Mouse (Mus musculus) gastrocnemius, postnatal 14 days (tissue): ENCODE results near the gene Ube2d1. TPM values are rescaled to one million over a fixed set of nuclear protein-coding genes. Genes with fewer than 3 reads are reported as not detected.
A peak's percentile ranks its signal among the peaks of the same experiment; 100 is the strongest.

ENCODE experiments used
- DNase-seq: peaks from one replicate; pipeline ENCODE4 v3.0.0; 2021; ENCODE audit warnings: mixed read lengths
- intact Hi-C: fragments of 180-260 bp; cut with DNase I; formaldehyde crosslinking; loops from one replicate; pipeline ENCODE4 v1.15.1; 2025; ENCODE audit warnings: low total_unique reads
- long read RNA-seq, 2 experiments: library from polyadenylated mRNA; stranded (forward); transcript quantifications; one replicate each; pipeline ENCODE4 v2.0.0; 2021
- total RNA-seq, 2 experiments: library from RNA; stranded (reverse); gene quantifications; 2 replicates each; pipeline ENCODE4 v1.2.3; 2021

Ube2d1 gene
- total RNA-seq = 100 to 1,000 TPM; 150 to 153 TPM
- long read RNA-seq, experiment 1, transcript Ube2d1-201 (7 exons, 1,431 nt) = major isoform, 30 of 33 reads
- long read RNA-seq, experiment 1, partial matches to known transcripts = 1 of 33 reads
- long read RNA-seq, experiment 1, other reads (novel, unspliced or antisense) = 2 of 33 reads
- long read RNA-seq, experiment 2, transcript Ube2d1-201 (7 exons, 1,431 nt) = major isoform, 34 of 38 reads
- long read RNA-seq, experiment 2, partial matches to known transcripts = 2 of 38 reads
- long read RNA-seq, experiment 2, other reads (novel, unspliced or antisense) = 2 of 38 reads

DNA sequence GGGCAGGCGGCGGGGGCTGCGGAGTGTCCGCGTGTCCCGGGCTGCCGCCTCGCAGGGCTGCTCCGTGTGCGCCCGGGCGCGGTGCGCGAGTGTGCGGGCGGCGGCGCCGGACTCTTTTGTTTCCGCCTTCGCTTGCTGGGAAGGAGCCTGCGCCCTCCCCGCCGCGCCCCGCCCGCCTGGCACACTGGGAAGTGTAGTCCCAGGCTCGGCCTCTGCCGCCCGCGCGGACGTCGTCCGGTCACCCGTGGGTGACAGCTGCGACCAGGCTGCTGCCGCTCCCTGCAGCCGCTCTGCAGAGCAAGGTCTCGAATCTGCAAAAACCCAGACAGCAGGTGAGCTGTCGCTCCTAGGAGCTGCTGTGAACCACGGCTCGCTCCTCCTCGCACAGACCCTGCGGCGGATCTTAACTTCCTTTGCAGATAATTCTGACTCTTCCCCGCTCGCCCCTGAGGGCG, at the start of gene Ube2d1:
Gene Ube2d1, minus strand, starts transcription at position 137 of the 455 bp plus-strand sequence.
- intact Hi-C loops = no loop called here
- peak; percentile 93 for DNase-seq

GRCm38 (mm10) chr10:71332859-71333258, 47.8 kb upstream of the Ube2d1 start:
- intact Hi-C loops = no loop called here
- no peak for DNase-seq

DNA sequence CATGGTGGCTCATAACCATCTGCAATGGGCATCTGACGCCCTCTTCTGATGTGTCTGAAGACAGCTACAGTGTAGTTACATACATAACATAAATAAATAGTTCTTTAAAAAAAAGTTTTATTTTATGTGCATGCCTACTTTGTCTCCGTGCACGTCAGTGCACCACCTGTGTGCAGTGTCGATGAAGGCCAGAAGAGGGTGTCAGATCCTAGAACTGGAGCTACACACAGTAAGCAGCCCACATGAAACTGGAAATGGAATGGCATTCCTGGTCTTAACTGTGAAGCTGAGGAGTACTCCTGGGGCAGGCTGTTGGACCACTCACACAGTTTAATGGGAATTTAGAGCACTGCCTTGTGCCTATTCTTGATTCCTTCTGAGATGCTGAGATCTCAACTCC, 47.3 kb upstream of the Ube2d1 start:
- no peak for DNase-seq
- intact Hi-C loops = no loop called here

DNA sequence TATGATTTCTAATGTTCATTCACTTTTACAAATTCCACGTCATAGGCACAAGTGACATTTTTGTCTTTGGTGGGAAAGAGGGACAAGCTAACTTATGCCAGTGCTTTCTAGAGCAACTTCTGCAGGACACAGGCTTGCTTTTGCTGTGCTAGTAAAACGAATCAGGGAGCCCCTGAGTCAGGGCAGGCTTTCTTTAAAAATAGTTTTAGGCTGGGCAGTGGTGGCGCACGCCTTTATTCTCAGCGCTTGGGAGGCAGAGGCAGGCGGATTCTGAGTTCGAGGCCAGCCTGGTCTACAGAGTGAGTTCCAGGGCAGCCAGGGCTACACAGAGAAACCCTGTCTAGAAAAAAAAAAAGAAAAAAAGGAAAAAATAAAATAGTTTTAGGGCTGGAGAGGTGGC, 46.8 kb upstream of the Ube2d1 start:
- intact Hi-C loops = no loop called here
- DNase-seq = no peak

- no peak for DNase-seq
- intact Hi-C loops = no loop called here
These were observed 45.0 kb upstream of the Ube2d1 start for GRCm38 (mm10) chr10:71330070-71330469.

DNA sequence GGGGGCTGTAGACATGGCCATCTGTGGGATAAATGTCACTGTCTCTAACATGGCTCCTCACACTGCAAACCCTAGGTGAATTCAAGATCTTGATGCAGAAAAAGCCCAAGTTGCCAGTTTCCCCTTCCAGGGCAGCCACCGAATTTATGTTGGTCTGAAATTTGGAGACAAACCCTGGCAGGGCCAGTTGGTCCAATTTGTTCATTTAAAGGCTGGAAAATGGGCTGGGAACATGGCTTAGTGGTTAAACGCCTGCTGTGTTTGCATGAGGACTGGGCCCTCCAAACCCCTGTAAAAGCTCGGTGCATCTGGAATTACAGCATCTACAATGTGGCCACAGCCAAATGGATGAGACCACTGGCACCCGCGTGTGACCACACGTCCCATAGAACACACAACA, 44.2 kb upstream of the Ube2d1 start:
- DNase-seq = no peak
- intact Hi-C loops = no loop called here

- intact Hi-C loops = no loop called here
These were observed 43.8 kb upstream of the Ube2d1 start for GRCm38 (mm10) chr10:71328870-71329269.

DNA sequence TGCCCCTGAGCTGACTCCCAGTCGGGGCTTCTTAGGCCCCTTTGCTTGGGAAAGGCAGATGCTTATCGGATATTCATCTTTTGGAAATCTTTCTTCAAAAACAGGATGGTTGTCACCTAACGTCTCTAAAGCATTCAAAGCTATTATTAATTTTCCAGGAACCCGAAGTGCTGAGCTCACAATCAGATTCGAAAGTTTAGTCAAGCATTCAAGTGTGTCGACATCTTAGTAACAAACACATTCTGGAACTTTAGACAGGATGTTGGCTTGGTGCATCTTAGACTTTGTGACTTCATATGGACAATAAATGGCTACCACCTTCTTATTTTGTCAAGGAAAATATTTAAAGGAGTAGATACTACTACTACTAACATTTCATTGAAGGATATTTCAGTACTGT, 43.3 kb upstream of the Ube2d1 start:
- intact Hi-C loops = no loop called here
- DNase-seq = no peak

More at GRCm38 (mm10) chr10:71328870-71329269, 43.8 kb upstream of the Ube2d1 start:
- no peak for DNase-seq

DNA sequence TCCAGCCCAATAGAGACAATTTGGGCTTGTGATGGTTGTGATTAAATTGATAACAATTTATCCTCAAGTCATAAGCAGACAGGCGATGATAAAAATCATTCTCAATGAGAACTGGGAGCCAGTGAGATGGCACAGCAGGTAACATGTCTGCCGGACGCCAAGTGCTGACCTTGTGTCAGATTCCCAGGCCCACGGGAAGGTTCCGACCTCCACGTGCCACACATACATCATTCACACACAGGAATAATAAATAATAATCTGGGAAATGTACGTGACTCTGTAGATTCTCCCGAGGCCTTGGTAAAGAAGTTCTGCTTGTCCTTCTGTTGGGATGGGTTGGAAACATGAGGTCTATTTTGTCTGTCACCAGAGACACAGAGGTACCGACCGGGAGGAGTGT, 42.3 kb upstream of the Ube2d1 start:
- no peak for DNase-seq
- intact Hi-C loops = loop anchor here (2.0 kb wide), 1 partner anchor 73 kb away; no protein-coding TSS in a partner anchor

DNA sequence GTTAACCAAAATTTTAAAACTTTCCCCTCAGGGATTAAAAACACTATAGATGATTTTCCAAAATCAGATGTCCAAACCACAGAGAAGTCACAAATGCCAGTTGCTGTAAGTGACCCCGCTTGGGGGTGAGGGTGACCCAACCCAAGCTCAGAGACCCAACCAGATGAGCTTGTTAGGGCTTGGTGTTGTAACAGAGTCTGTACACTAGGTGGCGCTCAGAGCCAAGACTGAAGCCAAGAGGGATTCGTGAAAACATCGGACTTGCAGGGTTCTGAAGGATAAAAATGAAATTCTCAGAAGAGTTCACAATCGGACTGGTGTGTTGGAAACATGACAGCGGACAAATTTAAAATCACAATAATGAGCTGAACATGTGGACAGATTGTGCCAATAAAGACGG, 41.7 kb upstream of the Ube2d1 start:
- intact Hi-C loops = loop anchor here (2.0 kb wide), 1 partner anchor 74 kb away; no protein-coding TSS in a partner anchor
- DNase-seq = peak; percentile 51

DNA sequence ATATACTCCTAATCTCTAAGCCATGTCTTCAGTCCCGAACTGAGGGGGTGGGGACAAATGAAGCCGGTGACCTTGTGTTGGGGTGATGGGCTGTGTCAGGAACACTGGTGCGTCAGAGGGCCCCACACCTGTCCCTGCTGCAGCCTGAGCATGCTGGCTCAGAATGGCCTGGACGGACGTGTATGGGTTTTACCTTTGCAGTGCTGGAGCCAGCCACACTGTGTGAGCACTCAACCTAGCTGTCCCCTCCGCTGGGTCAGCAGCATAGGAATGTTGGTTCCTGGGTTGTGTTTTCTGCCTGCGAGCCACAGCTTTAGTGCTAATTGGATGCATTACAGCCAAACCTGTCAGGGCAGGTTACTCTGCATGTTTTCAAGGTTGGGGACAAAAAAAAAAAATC, 41.1 kb upstream of the Ube2d1 start:
- no peak for DNase-seq
- intact Hi-C loops = loop anchor here (2.0 kb wide), 1 partner anchor 75 kb away; no protein-coding TSS in a partner anchor

DNA sequence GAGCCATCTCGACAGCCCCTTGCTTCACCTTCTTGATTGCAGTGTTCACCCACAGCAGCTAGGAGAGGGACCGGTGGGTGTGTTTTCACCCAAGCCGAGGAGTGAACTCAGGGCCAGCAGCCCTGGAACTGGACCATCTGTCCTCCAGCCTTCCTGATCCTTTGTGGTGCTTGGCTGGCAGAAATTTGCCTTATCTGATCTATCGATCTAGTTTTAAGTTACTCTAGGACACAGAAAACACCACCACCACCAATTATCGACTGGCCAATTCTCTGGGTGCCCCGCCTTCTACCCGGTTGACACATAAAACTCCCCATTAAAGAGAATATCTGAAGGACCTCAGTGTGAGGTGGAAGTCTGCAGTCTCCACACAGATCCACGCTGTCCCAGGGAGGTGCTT, 38.6 kb upstream of the Ube2d1 start:
- DNase-seq = no peak
- intact Hi-C loops = no loop called here

DNA sequence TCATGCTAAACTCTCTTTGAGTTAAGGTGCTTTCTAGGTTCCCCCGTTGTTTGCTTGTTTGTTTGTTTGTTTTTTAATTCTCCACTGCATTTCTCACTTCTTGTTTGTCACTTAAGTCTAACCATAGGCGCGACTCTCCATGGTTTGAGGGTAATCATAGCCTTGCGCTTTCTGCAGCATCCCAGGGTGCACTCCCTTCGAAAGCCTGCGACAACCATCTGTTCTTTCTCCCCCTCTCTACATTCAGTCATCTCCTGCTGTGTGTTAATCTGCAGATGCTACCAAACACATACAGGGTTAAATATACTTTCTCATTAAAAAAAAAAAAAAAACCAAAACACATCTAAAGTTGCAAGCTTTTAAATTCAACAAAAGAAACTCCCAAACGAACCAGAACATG, 31.4 kb upstream of the Ube2d1 start:
- intact Hi-C loops = no loop called here
- DNase-seq = no peak

GRCm38 (mm10) chr10:71316056-71316455, 31.0 kb upstream of the Ube2d1 start:
- no peak for DNase-seq
- intact Hi-C loops = no loop called here

DNA sequence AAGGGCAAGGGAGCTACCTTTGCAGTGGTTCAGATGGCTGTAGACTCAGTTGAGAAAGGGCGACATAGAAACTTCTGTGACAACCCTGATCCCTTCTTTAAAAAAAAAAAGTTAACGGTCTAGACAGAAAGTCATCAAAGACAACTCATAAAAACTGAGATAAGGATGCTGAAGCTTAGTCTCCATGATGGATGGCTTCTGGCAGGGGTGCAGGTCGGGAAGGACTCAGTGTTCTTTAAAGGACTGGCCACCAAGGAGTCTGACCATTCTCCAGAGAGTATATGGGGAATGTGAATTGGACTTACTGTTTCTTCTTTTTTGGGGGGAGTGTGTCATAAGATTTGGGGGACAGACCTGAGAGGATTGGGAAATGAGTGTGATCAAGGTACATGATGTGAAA, 29.5 kb upstream of the Ube2d1 start:
- intact Hi-C loops = no loop called here
- DNase-seq = no peak

GRCm38 (mm10) chr10:71310288-71310687, 25.2 kb upstream of the Ube2d1 start:
- no peak for DNase-seq
- intact Hi-C loops = no loop called here

DNA sequence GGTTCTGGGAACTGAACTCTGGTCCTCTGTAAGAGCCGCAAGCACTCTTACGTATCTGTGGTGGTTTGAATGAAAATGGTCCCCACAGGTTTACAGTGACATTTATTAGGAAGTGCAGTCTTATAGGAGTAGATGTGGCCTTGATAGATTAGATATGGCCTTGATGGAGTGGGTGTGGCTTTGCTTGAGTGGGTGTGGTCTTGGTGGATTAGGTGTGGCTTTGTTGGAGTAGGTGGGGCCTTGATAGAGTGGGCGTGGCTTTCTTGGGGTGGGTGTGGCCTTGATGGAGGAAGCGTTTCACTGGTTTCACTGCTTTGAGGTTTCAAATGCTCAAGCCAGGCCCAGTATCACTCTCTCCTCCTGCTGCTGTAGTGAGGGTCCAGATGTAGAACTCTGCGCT, 23.1 kb upstream of the Ube2d1 start:
- intact Hi-C loops = no loop called here
- DNase-seq = no peak

GRCm38 (mm10) chr10:71306759-71307158, 21.7 kb upstream of the Ube2d1 start:
- no peak for DNase-seq
- intact Hi-C loops = no loop called here

DNA sequence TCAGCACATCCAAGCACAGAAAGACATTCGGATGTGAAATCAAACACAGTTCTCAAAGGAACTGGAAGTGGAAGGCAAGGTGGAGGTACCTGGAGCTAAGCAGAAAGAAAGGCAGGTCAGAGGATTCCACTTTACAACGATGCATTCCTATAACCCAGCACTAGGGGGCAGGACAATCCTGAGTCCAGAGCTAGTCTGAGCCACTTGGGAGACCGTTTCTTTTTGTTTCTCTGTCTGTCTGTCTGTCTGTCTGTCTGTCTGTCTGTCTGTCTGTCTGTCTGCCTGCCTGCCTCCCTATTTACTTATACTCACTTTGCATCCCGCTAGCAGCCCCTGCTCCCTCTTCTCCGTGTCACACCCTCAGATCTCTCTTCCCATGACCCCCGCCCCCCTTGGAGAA, 21.1 kb upstream of the Ube2d1 start:
- intact Hi-C loops = no loop called here
- DNase-seq = no peak

GRCm38 (mm10) chr10:71302490-71302889, 17.4 kb upstream of the Ube2d1 start:
- no peak for DNase-seq
- intact Hi-C loops = no loop called here

- DNase-seq = no peak
- intact Hi-C loops = no loop called here
These were observed 15.1 kb upstream of the Ube2d1 start for GRCm38 (mm10) chr10:71300161-71300560.

DNA sequence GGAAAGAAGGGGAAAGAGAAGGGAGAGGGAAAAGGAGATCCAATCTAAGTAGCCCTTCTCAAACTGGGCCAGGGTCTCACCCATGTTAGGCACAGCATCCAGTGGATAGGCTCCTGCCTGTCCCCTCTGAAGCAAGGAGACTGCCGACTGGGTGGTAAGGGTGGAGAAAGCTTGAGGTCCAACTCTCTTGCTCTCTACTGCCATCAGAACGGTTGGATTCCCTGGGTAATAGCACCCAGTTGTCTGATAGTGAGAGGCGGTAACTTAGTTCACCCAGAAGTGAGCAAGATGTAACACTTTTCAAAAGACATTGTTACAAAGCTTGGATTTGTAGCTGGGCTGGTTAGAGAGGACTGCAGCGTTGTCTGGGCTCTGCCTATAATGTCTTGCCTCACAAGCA, 8.2 kb upstream of the Ube2d1 start:
- intact Hi-C loops = no loop called here
- no peak for DNase-seq
